Mouse (Mus musculus): ENCODE data around the gene Reln. TPM values are rescaled to one million over a fixed set of nuclear protein-coding genes. Genes with fewer than 3 reads are reported as not detected.

Reln gene
- total and polyA plus RNA-seq, 2 experiments, result 40.5 to 78.3 TPM

DNA sequence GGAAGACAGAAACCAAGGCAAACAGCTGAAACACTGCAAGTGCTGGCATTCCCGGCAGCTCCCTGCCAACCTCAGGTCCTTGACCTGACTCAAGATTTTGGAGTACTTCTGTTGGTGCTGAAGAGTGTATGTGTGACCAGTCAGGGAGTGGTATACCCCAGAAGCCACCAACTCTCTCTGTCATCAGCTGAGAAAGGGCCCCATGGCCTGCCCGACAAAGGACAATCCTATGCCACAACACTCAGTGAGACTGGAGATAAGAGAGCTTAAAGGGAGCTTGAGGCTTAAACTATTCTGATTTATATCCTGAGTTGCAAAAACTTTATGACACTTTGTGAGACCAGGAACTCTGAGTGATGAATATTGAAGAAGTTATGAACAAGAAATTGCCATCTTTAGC lies 407.9 kb downstream of the Reln start:
- no peak overlapping the region for H3K4me3 ChIP-seq (ENCODE audit: insufficient read depth, low read depth, low read length)
- no peaks in the 10 kb centered on the region for H3K27me3 ChIP-seq (ENCODE audit: control insufficient read depth, insufficient read depth, low read length)
- no peak overlapping the region for H3K9ac ChIP-seq (ENCODE audit: low read depth, low read length)
- H3K27ac ChIP-seq (replicated peaks; ENCODE audit: insufficient read depth, low read depth, low read length), result no peak overlapping the region
- no peaks in the 10 kb centered on the region for H3K79me2 ChIP-seq (ENCODE audit: control insufficient read depth, insufficient read depth, low read length)
- no peak for DNase-seq (ENCODE audit: extremely low read depth, low read depth, low spot score)
- WGBS, result 95% methylated on average over 2 of the region's 2 CpGs
- no peaks in the 10 kb centered on the region for H3K36me3 ChIP-seq (ENCODE audit: control insufficient read depth, insufficient read depth, low read length)
- H3K4me1 ChIP-seq (ENCODE audit: control insufficient read depth, insufficient read depth, low read length), result no peaks in the 10 kb centered on the region
- TF ChIP-seq CTCF (IDR thresholded peaks at IDR 0.05; ENCODE audit: low read depth, low read length) (no peak), POLR2A (IDR thresholded peaks at IDR 0.05; ENCODE audit: extremely low read depth, insufficient read depth, low read length) (no peak)

DNA sequence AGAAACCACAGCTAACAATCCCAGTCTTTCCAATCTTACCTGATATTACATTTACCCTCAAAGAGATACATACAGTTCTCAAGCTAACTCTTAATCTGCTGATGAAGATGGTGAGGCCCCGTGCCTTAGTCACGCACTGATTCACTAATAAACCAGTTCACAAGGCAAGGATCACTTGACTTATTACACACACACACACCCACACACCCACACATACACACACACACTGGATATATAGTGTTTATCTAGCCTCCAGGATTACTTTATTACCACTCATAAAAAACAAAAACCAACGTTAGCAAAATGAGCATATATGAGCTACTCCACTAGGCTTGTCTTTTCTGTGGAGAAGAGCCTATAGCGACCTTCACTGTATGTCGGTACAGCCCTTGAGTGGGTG lies 408.4 kb downstream of the Reln start:
- no peaks in the 10 kb centered on the region for H3K4me1 ChIP-seq (ENCODE audit: control insufficient read depth, insufficient read depth, low read length)
- no peak for DNase-seq (ENCODE audit: extremely low read depth, low read depth, low spot score)
- no peaks in the 10 kb centered on the region for H3K27me3 ChIP-seq (ENCODE audit: control insufficient read depth, insufficient read depth, low read length)
- TF ChIP-seq POLR2A (IDR thresholded peaks at IDR 0.05; ENCODE audit: extremely low read depth, insufficient read depth, low read length), result no peak
- TF ChIP-seq CTCF (IDR thresholded peaks at IDR 0.05; ENCODE audit: low read depth, low read length), result no peak
- no peaks in the 10 kb centered on the region for H3K79me2 ChIP-seq (ENCODE audit: control insufficient read depth, insufficient read depth, low read length)
- no peak overlapping the region for H3K27ac ChIP-seq (replicated peaks; ENCODE audit: insufficient read depth, low read depth, low read length)
- no peak overlapping the region for H3K9ac ChIP-seq (ENCODE audit: low read depth, low read length)
- no peaks in the 10 kb centered on the region for H3K36me3 ChIP-seq (ENCODE audit: control insufficient read depth, insufficient read depth, low read length)
- WGBS, result 91% methylated on average over 5 of the region's 5 CpGs
- no peak overlapping the region for H3K4me3 ChIP-seq (ENCODE audit: insufficient read depth, low read depth, low read length)

DNA sequence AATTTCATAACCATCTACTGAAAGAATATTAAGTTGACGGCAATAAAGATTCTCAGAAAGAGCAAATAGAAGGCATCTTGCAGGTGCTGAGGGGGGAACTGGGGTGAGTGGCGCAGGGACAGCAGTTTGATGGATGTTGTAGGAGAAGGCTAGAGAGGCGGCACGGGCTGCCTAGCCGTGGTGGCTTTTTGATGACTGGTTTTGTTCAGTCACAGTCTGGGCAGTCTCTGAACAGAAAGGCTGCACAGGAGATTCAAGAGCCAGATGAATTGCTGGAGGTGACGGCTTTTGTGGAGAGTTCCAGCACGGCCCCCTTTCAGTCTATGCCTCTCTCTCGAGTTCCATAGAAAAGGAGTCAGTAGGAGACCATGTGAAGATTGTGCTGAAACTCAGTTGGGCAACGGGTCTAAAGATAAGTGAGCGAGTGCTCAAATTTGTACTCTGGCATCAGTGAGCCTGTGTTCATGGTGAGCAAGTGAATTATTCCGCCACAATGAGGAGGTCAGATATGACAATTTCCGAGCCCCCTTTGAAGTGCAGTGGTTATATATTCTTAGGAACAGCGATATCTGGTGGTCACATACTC lies 409.6 kb downstream of the Reln start:
- Histone ChIP-seq H3K4me1 (ENCODE audit: control insufficient read depth, insufficient read depth, low read length) (no peaks in the 10 kb centered on the region), H3K4me3 (ENCODE audit: insufficient read depth, low read depth, low read length) (no peak overlapping the region), H3K27ac (replicated peaks; ENCODE audit: insufficient read depth, low read depth, low read length) (no peak overlapping the region), H3K9ac (ENCODE audit: low read depth, low read length) (no peak overlapping the region), H3K27me3 (ENCODE audit: control insufficient read depth, insufficient read depth, low read length) (no peaks in the 10 kb centered on the region), H3K36me3 (ENCODE audit: control insufficient read depth, insufficient read depth, low read length) (no peaks in the 10 kb centered on the region), H3K79me2 (ENCODE audit: control insufficient read depth, insufficient read depth, low read length) (no peaks in the 10 kb centered on the region)
- WGBS, result 89% methylated on average over 13 of the region's 13 CpGs
- TF ChIP-seq POLR2A (IDR thresholded peaks at IDR 0.05; ENCODE audit: extremely low read depth, insufficient read depth, low read length), result no peak
- no peak for TF ChIP-seq CTCF (IDR thresholded peaks at IDR 0.05; ENCODE audit: low read depth, low read length)
- no peak for DNase-seq (ENCODE audit: extremely low read depth, low read depth, low spot score)

DNA sequence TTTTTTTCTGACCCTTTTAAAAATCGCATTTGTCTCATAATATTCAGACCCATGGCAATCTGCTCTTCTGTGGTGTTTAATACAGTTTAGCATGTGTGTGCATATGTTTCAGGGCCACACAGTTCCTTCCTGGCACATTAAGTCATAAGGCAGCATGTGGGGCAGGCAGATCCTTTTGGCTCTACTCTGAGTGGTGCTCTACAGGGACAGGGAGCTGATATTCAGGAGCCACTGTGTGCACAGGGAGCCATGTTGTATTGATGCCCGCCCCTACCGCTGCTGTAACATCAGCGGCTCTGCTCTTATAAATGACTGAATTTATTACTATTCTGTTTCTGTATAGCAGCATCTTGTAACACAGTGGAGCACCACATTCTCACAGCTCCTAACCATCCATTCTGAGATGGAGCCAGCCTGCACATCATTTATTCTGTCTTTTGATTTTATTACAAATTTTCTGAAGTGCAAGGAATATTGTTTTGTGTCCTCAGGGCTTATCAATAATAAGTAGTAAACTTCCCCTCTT lies 410.3 kb downstream of the Reln start:
- Histone ChIP-seq H3K4me1 (ENCODE audit: control insufficient read depth, insufficient read depth, low read length) (no peaks in the 10 kb centered on the region), H3K27ac (replicated peaks; ENCODE audit: insufficient read depth, low read depth, low read length) (no peak overlapping the region), H3K4me3 (ENCODE audit: insufficient read depth, low read depth, low read length) (no peak overlapping the region), H3K27me3 (ENCODE audit: control insufficient read depth, insufficient read depth, low read length) (no peaks in the 10 kb centered on the region), H3K79me2 (ENCODE audit: control insufficient read depth, insufficient read depth, low read length) (no peaks in the 10 kb centered on the region), H3K36me3 (ENCODE audit: control insufficient read depth, insufficient read depth, low read length) (no peaks in the 10 kb centered on the region), H3K9ac (ENCODE audit: low read depth, low read length) (no peak overlapping the region)
- DNase-seq (ENCODE audit: extremely low read depth, low read depth, low spot score), result no peak
- 94% methylated on average over 4 of the region's 4 CpGs for WGBS
- no peak for TF ChIP-seq CTCF (IDR thresholded peaks at IDR 0.05; ENCODE audit: low read depth, low read length)

DNA sequence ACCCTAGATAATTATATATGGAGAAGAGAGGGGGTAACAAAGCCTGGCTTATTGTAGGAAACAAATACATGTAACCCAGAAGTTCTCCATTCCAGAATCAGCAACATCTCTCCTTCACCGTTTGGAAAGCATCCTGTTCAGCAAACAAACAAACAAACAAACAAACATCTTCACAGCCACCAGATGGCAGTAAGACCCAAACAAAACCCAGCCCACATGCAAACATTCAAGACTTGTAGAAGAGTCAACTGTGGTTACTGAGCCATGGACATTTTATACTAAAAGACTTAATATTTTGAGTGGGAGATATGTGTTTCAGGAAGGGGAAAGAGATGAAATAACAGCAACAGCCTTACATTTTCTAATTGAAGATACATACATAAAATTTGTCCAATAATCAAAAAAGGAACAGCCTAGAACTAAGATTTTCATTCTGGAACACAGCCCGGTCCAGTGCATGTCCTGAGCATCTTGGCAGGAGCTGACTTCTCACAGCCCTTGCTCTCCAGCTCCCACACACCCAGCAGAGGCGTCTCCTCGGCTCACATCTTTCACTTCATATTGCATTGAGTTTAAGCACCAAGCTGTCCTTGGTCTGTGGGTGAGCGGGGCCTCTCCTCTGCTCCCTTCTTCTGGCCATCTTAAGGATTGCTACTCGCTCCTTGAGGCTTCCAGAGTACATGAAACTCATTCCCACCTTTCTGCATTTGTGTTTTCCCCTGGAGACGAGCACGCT lies 411.0 kb downstream of the Reln start:
- no peak for DNase-seq (ENCODE audit: extremely low read depth, low read depth, low spot score)
- Histone ChIP-seq H3K4me3 (ENCODE audit: insufficient read depth, low read depth, low read length) (no peak overlapping the region), H3K27me3 (ENCODE audit: control insufficient read depth, insufficient read depth, low read length) (no peaks in the 10 kb centered on the region), H3K4me1 (ENCODE audit: control insufficient read depth, insufficient read depth, low read length) (no peaks in the 10 kb centered on the region), H3K9ac (ENCODE audit: low read depth, low read length) (no peak overlapping the region), H3K27ac (replicated peaks; ENCODE audit: insufficient read depth, low read depth, low read length) (no peak overlapping the region), H3K79me2 (ENCODE audit: control insufficient read depth, insufficient read depth, low read length) (no peaks in the 10 kb centered on the region), H3K36me3 (ENCODE audit: control insufficient read depth, insufficient read depth, low read length) (no peaks in the 10 kb centered on the region)
- WGBS, result 81% methylated on average over 8 of the region's 8 CpGs
- TF ChIP-seq POLR2A (IDR thresholded peaks at IDR 0.05; ENCODE audit: extremely low read depth, insufficient read depth, low read length), result no peak
- no peak for TF ChIP-seq CTCF (IDR thresholded peaks at IDR 0.05; ENCODE audit: low read depth, low read length)

DNA sequence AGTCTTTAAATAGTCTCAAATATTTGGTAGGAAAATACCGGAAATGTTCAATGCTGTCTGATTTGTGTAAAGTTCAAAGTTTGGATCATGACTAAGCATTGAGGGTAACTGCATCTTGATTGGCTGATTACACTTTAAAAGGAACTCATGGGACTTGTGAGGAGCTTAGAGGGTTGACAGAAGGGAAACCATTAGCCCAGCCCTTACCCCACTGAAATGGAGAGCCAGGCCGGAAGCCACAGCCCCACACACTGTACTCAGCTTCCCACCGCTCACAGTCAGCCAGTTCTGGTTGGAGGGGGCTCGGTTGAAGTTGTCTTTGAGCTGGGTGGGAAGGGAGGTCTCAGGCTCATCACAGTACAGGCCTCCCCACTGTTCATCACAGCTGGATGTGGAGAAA lies 413.4 kb downstream of the Reln start:
- no peak for DNase-seq (ENCODE audit: extremely low read depth, low read depth, low spot score)
- 70% methylated on average over 4 of the region's 4 CpGs for WGBS
- TF ChIP-seq POLR2A (IDR thresholded peaks at IDR 0.05; ENCODE audit: extremely low read depth, insufficient read depth, low read length) (no peak), CTCF (IDR thresholded peaks at IDR 0.05; ENCODE audit: low read depth, low read length) (no peak)
- H3K4me1 ChIP-seq (ENCODE audit: control insufficient read depth, insufficient read depth, low read length), result no peaks in the 10 kb centered on the region
- H3K4me3 ChIP-seq (ENCODE audit: insufficient read depth, low read depth, low read length), result no peak overlapping the region
- no peaks in the 10 kb centered on the region for H3K36me3 ChIP-seq (ENCODE audit: control insufficient read depth, insufficient read depth, low read length)
- H3K27me3 ChIP-seq (ENCODE audit: control insufficient read depth, insufficient read depth, low read length), result no peaks in the 10 kb centered on the region
- H3K27ac ChIP-seq (replicated peaks; ENCODE audit: insufficient read depth, low read depth, low read length), result no peak overlapping the region
- H3K9ac ChIP-seq (ENCODE audit: low read depth, low read length), result no peak overlapping the region
- H3K79me2 ChIP-seq (ENCODE audit: control insufficient read depth, insufficient read depth, low read length), result no peaks in the 10 kb centered on the region

Measured in liver, adult 2 months (tissue).